Mouse (Mus musculus): ENCODE data around the gene Galnt10.
A peak's percentile ranks its signal among the peaks of the same experiment; 100 is the strongest.

The Galnt10 gene

DNA sequence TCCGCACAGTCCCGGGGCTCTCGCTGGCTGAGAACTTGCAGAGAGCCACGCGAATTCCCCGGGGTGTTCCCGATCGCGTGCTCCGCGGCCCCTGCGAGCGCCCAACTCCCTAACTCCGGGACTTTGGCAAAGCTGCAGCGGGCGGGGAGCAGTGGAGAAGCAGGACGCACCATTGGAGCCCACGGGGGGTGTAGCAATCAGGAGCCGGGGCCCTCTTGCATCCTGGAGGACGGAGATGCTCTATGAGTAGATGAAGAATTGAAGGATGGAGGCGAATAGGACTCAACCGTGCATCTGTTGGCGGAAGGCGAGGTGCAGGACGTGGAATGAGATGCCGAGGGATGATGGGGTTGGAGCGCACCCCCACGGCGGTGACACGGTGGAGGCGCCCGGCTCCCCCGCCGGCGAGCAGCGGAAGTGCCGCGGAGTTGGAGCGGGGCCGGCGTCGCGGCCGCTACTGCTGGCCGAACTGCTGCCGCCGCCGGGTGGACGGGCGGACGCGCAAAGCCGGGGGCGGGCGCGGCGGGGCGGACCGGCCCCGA, at the start of gene Galnt10:
Galnt10 (plus strand) TSS at position 425 of the 542 bp plus-strand sequence.
- peak; percentile 87 to 88 for DNase-seq

DNA sequence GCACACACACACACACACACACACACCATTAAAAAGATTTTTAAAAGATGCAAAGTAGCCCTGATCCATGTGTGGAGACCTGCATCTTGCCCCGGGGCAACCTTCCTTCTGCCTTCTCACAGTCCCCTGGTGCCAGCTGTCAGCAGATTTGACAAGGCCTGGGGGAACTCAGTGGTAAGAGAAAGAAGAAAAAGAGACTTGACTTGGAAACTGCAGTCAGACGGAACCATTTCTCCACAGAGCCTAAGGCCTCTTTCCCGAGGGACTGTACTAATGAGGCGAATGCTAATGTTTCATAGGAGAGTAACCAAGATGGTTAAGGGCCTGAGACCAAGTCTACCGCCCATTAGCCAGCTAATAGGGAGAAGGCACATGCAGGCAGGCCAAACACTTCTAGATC, 49.3 kb upstream of the Galnt10 start:
- no peak for DNase-seq

DNA sequence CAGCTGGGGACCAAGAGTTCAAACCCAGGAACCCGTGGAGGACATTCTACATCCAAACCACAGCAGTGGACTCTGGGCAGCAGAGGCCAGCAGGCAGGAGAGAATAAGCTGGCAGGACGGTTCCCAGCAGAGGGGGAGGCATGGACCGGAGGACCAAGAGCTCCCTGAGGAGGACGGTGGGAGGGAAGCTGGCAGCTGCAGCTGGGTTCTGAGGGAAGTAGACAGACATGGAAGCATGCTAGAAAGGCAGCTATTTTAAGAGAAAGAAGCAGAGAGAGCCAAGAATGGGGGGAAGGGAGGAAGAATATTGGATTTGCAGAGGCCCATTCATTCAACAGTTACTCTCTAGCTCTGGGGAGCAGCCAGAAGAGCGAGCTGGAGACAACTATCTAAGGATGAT, 47.1 kb upstream of the Galnt10 start:
- DNase-seq: no peak

DNA sequence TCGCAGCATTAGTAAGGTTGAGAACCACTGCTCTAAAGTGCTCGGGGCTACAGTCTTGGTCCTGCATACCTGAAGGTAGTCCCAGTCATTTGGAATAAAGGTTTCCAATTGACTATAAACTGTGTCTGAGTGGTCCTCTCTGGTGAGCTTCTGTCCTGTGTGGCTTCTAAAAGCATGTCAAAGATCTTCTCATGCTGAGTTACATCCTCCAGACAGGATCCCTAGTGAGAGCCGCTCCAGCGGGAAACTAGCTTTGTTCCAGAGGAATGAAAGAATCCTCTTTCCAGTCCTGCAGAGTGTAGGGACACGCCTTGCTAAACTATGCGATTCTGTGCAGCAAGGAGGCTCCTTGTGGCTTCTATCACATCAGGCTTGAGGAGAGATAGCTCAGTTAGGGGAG, 45.9 kb upstream of the Galnt10 start:
- DNase-seq: no peak

DNA sequence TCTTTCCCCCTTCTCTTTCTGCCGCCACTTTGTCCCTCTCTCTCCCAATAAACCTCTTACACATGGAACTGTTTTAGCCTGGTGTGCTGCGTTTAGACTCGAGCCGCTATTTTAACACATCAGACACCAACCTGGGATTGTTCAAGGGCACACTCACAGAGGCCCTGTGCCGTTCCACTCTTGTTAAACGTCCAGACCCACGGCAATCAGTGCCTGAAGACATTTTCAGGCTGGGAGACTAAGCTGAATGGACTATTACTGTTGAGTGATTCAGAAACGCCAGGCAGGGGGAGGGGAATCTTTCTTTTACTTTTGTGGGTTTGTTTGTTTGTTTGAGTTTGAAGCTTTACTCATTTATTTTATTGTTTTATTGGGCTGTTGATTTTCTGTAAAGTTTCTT, 45.1 kb upstream of the Galnt10 start:
- no peak for DNase-seq

DNA sequence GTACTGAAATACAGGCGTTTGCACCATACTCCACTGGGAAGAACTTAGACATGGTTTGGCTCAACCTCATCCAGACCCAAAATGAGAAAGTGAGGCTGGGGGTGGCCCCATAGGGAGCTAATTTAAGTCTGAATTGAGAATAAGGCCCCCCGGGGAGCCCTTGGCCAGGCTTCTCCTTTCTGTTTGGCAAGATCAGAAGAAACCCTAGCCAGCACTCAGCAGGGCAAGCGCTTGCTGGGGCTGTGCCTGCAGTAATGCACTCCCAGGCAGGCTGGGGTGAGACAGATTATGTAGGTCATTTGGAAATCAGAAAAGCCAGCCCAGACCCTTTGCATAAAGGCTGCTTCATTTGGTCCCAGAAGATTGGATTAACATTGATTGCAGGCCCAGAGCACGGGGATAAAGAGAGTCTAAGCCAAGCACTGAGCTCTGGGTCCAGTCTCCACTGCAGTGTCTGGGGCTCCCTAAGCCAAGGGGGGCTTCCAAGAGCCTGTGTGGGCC, 44.6 kb upstream of the Galnt10 start:
- no peak for DNase-seq

GRCm38 (mm10) chr11:57601806-57602455, 43.3 kb upstream of the Galnt10 start:
- DNase-seq: no peak

DNA sequence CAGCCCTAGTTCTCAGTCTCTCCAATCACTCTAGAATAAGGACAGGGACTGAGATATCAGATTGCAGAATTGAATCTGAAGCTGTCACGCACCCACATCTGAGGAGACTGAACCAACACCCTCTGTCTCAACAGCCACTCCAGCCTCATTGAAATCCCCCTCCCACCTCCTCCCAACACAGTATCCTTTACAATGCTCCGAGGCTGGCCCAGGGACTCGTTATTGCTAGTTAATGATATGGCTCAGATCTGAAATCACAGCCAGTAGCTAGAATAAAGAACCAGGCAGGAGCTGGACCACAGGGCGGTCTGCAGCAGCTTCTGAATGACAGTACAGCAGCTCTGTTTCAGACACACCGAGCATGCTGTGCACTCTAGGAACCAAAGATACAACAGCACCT, 40.2 kb upstream of the Galnt10 start:
- DNase-seq: no peak

DNA sequence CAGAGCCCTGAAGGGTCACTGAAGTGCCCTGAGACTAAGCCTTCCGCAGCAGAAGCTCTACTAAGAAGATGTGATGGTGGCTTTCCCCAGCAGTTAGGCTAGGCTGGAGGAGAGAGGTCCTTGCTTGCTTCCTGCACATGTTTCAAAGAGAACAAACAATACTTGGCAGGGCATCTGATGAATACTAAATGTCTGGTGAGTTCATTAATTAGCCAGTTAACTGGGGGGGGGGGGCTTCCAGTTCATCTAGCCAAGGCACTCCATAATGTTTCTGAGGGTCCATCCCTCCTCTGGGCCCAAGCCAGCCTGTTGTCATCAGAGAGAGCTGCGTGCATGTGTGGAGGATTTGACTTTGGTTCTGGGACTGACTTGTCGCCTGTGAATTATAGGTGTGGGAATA, 39.6 kb upstream of the Galnt10 start:
- DNase-seq: no peak

DNA sequence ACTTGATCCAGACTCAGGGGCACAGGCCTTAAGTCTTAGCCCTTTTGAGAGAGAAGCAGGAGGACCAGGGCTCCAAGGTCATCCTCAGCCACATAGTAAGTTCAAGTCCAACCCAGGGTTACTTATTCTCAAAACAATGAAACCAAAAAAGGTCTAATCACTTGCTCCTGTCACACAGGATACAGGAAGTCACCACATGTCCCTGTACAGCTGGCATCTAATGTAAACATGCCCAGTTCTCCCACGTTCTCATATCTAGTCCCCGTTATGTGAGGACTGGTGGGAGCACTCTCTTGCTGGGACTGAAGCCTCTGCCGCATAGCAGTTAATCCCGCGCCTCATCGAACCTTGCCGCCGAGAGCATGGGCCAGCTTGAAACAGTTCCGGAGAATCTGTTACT, 30.7 kb upstream of the Galnt10 start:
- no peak for DNase-seq

- DNase-seq: no peak
These were observed 30.0 kb upstream of the Galnt10 start for GRCm38 (mm10) chr11:57615286-57615685.

DNA sequence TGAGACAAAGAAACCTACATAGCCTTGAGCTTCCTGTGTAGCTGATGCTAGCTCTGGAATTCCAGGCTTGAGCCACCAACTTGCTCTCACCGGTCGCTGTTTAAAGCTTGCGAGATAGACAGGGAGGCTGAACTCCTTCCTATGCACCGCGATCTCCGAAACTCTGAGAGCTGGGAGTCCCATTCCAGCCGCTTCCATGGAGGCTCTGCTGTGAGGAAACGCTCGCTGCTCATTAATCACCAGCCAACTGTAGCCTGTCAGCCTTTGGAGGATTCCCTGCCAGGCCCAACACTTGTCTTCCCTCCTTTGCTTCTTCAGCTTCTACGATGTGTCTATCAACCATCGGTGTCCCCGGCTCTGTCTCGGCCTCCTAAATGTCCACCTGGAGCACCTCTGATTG, 29.4 kb upstream of the Galnt10 start:
- no peak for DNase-seq

- DNase-seq: peak; percentile 58 to 63
These were observed 27.5 kb upstream of the Galnt10 start for GRCm38 (mm10) chr11:57617526-57618264.

GRCm38 (mm10) chr11:57621472-57621871, 23.8 kb upstream of the Galnt10 start:
- DNase-seq: no peak

DNA sequence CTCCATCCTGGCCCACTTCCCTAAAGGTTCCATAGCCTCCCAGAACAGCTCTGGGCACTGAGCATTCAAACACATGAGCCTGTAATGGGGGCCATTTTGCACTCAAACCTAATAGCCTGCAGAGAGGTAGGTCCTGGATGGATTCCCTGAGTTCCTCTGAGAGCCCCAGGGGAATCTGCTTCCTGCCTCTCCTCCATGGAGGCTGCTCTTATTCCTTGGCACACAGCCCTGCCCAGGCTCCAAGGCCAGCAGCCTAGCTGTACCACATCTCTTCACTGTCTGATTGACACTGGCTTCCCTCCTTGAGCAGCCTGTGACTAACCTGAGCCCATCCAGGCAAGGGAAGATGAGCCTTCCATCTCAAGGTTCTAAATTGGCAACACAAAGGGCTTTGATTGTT, 23.4 kb upstream of the Galnt10 start:
- DNase-seq: no peak

GRCm38 (mm10) chr11:57624490-57624893, 20.8 kb upstream of the Galnt10 start:
- no peak for DNase-seq

DNA sequence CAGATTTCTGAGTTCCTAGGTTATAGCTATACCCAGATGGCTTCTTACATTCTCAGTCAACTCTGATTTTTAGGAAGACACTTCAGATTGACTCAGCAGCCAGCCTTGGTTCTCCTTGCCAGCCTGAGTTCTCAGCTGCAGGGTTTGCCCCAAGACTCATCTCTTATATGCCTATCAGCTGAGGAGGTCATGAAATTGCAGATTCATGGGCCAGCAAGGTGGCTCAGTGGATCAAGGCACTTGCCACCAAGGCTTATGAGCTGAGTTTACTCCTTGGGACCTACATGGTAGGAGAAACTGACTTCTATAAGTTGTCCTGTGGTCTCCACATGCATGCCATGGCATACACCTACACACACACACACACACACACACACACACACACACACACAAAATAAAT, 19.8 kb upstream of the Galnt10 start:
- no peak for DNase-seq

DNA sequence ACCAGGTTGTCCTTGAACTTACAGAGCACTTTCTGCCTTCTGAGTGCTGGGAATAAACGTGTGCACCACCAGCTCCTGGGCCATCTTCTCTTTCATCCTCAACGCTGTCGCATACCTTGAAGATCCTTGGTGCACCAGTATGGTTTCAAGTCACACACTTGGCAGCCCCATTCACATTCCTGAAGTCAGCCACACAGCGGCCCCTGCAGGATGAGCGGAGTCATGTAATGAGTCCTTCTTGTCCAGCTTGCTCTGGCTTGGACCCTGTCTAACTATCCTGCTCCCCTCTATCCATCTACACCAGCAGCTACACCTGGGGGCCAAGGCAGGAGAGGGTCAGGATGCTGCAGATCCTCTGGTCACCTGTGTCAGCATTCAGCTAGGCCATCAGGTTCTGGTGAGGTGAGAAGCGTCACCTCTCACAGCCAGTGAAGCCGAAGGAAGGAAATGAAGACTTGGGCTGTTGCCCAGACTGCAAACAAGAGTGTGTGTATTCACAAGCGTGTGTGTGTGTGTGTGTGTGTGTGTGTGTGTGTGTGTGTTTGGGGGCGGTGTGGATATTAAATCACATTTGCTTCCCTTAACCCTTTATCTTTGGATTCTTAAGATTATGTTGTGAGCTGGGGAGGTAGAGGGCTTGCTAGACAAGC, 18.0 kb upstream of the Galnt10 start:
- peak in 1 of 2 experiments; percentile 17 for DNase-seq

GRCm38 (mm10) chr11:57631805-57632485, 13.3 kb upstream of the Galnt10 start:
- DNase-seq: no peak

- DNase-seq: no peak
These were observed 12.2 kb upstream of the Galnt10 start for GRCm38 (mm10) chr11:57633006-57633405.

DNA sequence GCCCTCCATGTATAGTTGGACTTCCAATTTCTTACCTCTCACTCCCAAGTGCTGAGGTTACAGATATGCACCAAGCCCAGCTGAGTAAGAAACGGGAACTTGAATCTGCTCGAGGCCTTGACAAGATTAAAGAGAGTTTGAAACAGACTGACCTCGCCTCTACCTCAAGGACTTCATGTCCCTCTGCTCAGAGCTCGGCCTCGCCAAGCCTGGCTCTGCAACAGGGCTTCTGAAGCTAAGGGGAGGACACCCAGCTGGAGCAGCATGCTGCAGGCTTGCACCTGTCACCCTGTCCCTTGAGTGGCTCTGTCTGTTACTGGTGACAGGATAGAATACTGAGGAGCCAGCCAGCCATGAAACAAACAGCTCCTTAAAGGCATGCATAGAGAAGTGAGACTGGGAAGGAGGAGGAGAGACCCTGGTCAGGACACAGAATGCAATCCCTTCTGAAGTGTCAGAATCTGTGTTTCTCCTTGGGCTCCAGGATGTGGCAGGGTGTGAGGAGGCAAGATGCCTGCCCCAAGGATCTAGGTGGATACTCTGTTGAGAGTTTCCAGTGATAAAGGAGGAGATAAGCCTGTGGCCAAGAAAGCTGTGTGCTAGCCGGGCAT, 11.2 kb upstream of the Galnt10 start:
- peak in 1 of 2 experiments; percentile 22 for DNase-seq

DNA sequence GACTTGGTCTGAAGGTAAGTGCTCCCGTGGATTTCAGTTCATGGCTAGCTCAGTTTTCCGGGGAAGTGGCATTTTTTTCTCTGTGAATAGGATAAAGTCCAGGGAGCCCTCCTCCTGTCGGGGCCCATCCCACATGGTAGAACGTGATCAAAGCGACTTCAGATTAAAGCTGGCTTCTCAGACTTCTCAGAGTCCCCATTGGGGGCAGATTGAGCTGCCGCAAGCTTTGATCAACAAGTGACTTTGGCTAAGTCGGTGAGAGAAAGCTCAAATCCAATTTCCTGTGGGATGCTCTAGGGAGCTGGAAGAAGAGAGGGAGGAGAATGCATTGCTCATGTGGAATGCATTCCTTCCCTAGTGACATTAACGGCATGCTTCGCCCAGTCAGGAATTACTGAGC, 10.1 kb upstream of the Galnt10 start:
- DNase-seq: no peak

DNA sequence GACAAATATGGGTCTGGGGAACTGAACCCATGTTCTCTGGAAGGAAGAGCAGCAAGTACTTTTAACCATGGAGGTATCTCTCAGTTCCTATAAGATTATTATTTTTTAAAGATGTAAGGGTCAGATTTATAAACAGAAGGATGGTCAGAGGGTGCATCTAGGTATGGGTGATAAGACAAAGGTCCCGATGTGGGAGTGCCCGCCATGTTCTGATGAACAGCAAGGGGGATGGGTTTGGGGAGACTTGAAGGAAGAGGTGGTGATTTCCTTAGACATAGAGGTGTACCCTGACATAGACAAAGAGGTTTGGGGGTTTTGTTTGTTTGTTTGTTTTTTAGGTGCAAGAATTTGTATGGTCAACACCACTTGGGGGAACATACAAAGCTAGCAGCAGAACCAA, 1.6 kb upstream of the Galnt10 start:
- DNase-seq: no peak
